Mouse (Mus musculus): Measurements from ENCODE around the gene Rnf41. TPM values are rescaled to one million over a fixed set of nuclear protein-coding genes. Genes with fewer than 3 reads are reported as not detected.
A peak's percentile ranks its signal among the peaks of the same experiment; 100 is the strongest.

The Rnf41 gene
- polyA plus RNA-seq, 1 experiment = 24.1 TPM

DNA sequence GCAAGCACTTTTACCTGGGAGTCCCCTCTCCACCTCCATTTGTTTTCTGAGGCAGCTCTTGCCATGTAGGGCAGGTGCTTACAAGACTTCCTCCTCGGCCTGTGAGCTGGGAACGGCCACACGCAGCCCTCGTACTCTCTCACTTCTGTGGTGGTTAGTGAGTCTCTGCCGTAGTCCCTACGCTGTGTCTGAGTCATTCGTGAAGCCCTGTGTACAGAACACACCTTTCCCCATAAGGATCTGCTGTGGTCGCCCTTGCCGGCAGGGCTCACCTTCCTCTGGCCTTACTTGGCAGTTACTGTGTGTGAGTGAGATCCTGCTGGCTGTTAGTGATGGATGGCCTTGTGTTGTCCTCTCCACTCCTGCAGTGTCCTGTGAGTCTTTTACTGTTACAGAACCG lies 23.2 kb downstream of the Rnf41 start:
- Histone ChIP-seq H3K4me1 (ENCODE audit: control insufficient read depth, insufficient read depth, insufficient read length) (peaks cover 47% of the 10 kb centered on the region), H3K27me3 (ENCODE audit: control insufficient read depth, insufficient read depth, low read length) (no peaks in the 10 kb centered on the region), H3K4me3 (ENCODE audit: extremely low read depth, insufficient read depth, insufficient read length) (peak overlapping the region; percentile 2; the same call in 1 of the 2 replicates), H3K36me3 (ENCODE audit: control insufficient read depth, insufficient read depth, low read length) (peaks cover 23% of the 10 kb centered on the region), H3K27ac (ENCODE audit: insufficient read depth, low read length) (peak overlapping the region; percentile 94)
- DNase-seq (ENCODE audit: low read depth in 1 of 2, low spot score in 2 of 2) = peak in 1 of 2 experiments; percentile 60
- WGBS = 18% methylated on average over 10 of the region's 10 CpGs
- TF ChIP-seq POLR2A (IDR thresholded peaks at IDR 0.05; ENCODE audit: low read depth, low read length) (no peak; the same call in 1 of the 2 replicates), CTCF (IDR thresholded peaks at IDR 0.05; ENCODE audit: extremely low read depth, insufficient read depth, insufficient read length, insufficient replicate concordance) (no peak)

DNA sequence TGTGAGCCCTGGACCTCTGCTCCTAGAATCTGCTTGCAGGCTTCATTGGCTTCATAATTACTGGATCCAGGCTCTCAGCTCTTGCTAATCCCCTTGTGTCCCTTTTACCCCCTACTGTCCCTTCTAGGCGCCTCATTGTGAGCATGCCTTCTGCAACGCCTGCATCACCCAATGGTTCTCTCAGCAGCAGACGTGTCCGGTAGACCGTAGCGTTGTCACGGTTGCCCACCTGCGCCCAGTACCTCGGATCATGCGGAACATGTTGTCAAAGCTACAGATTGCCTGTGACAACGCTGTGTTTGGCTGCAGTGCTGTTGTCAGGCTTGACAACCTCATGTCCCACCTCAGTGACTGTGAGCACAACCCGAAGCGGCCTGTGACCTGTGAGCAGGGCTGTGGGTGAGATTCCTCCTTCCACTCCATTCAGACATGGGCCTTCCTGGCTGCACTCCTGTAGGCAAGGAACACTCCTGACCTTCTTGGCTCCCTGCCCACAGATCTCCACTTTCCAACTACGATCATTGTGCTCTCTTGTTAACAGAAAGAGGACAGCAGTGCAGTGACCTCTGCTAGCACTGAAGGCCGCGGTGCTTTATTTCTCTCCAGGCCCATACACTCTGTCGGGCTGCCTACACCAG lies 23.8 kb downstream of the Rnf41 start:
- WGBS = 49% methylated on average over 17 of the region's 17 CpGs
- H3K36me3 ChIP-seq (ENCODE audit: control insufficient read depth, insufficient read depth, low read length) = peaks cover 18% of the 10 kb centered on the region
- H3K27ac ChIP-seq (ENCODE audit: insufficient read depth, low read length) = peak overlapping the region; percentile 94
- no peak overlapping the region for H3K4me3 ChIP-seq (ENCODE audit: extremely low read depth, insufficient read depth, insufficient read length)
- H3K27me3 ChIP-seq (ENCODE audit: control insufficient read depth, insufficient read depth, low read length) = no peaks in the 10 kb centered on the region
- DNase-seq (ENCODE audit: low read depth in 1 of 2, low spot score in 2 of 2) = peak in 1 of 2 experiments; percentile 43
- TF ChIP-seq CTCF (IDR thresholded peaks at IDR 0.05; ENCODE audit: extremely low read depth, insufficient read depth, insufficient read length, insufficient replicate concordance) (no peak), POLR2A (IDR thresholded peaks at IDR 0.05; ENCODE audit: low read depth, low read length) (no peak; the same call in 1 of the 2 replicates)
- H3K4me1 ChIP-seq (ENCODE audit: control insufficient read depth, insufficient read depth, insufficient read length) = peaks cover 50% of the 10 kb centered on the region

DNA sequence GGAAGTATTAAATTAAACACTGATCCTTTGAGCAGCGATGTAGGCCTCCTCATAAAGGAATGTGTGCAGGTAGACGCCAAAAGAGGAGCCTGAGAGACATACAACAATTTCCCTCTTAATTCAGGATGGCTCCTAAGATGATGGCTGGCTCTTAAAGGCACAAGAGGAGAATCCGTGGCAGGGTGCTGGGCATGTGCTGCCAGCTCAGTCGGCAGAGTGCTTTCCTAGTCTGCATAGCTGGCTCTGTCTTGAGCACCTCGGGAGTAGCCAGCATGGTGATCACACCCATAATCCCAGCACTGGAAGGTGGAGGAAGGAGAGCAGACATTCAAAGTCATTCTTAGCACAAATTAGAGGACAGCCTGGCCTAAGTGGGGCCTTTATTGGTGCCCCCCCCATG lies 24.4 kb downstream of the Rnf41 start:
- no peaks in the 10 kb centered on the region for H3K27me3 ChIP-seq (ENCODE audit: control insufficient read depth, insufficient read depth, low read length)
- DNase-seq (ENCODE audit: low read depth in 1 of 2, low spot score in 2 of 2) = no peak
- peaks cover 50% of the 10 kb centered on the region for H3K4me1 ChIP-seq (ENCODE audit: control insufficient read depth, insufficient read depth, insufficient read length)
- TF ChIP-seq CTCF (IDR thresholded peaks at IDR 0.05; ENCODE audit: extremely low read depth, insufficient read depth, insufficient read length, insufficient replicate concordance) = no peak
- no peak for TF ChIP-seq POLR2A (IDR thresholded peaks at IDR 0.05; ENCODE audit: low read depth, low read length)
- H3K4me3 ChIP-seq (ENCODE audit: extremely low read depth, insufficient read depth, insufficient read length) = no peak overlapping the region
- H3K27ac ChIP-seq (ENCODE audit: insufficient read depth, low read length) = peak overlapping the region; percentile 94
- WGBS = 72% methylated on average over 5 of the region's 5 CpGs
- peaks cover 14% of the 10 kb centered on the region for H3K36me3 ChIP-seq (ENCODE audit: control insufficient read depth, insufficient read depth, low read length)

DNA sequence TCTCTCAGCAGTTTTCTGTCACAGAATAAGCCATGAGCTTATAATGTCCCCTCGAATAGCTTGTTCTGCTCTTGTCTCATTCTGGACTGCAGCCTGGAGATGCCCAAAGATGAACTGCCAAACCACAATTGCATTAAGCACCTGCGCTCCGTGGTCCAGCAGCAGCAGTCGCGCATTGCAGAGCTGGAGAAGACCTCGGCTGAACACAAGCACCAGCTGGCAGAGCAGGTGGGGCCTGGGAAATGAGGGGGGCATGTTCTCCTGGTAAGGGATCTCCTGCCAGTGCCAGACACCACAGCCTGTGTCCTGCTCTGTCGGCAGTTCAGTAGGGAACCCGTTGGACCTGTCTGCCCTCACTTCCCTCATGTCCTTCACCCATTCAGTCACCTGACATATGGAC lies 24.9 kb downstream of the Rnf41 start:
- Histone ChIP-seq H3K4me1 (ENCODE audit: control insufficient read depth, insufficient read depth, insufficient read length) (peaks cover 50% of the 10 kb centered on the region), H3K36me3 (ENCODE audit: control insufficient read depth, insufficient read depth, low read length) (peaks cover 14% of the 10 kb centered on the region), H3K4me3 (ENCODE audit: extremely low read depth, insufficient read depth, insufficient read length) (no peak overlapping the region), H3K27ac (ENCODE audit: insufficient read depth, low read length) (peak overlapping the region; percentile 63), H3K27me3 (ENCODE audit: control insufficient read depth, insufficient read depth, low read length) (no peaks in the 10 kb centered on the region)
- no peak for DNase-seq (ENCODE audit: low read depth in 1 of 2, low spot score in 2 of 2)
- no peak for TF ChIP-seq CTCF (IDR thresholded peaks at IDR 0.05; ENCODE audit: extremely low read depth, insufficient read depth, insufficient read length, insufficient replicate concordance)
- WGBS = 38% methylated on average over 8 of the region's 8 CpGs

DNA sequence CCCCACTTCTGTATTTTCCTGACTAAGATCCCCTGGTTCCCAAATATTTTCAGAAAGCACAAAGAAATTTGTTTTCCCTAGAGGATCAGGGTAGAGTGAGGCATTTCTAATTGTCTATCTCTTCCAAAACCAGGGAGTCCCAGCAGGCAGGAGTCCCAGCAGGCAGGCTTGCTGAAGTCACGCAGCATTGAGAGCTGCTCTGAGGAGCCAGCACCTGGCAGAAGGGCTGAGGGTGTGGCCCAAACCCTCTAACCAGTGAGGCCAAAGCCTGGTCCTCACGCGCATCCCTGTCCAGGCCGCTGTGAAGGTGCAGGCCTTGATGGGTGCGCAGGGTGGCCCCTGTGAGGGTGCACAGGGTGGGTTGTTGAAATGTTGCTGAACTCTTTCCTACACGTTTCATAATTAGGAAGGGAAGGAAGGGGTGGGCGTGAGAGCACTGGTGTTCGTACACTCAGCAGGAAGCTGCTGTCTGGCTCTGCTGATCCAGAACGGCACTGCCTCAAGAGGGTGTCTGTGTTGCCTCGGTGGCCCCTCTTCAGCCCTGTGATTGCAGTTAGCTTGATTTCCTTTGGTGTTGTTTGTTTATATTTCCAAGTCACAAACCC lies 27.3 kb downstream of the Rnf41 start:
- 26% methylated on average over 10 of the region's 10 CpGs for WGBS
- TF ChIP-seq POLR2A (IDR thresholded peaks at IDR 0.05; ENCODE audit: low read depth, low read length) = no peak
- Histone ChIP-seq H3K36me3 (ENCODE audit: control insufficient read depth, insufficient read depth, low read length) (peaks cover 14% of the 10 kb centered on the region), H3K27ac (ENCODE audit: insufficient read depth, low read length) (peak overlapping the region; percentile 99), H3K4me1 (ENCODE audit: control insufficient read depth, insufficient read depth, insufficient read length) (peaks cover 46% of the 10 kb centered on the region), H3K27me3 (ENCODE audit: control insufficient read depth, insufficient read depth, low read length) (no peaks in the 10 kb centered on the region), H3K4me3 (ENCODE audit: extremely low read depth, insufficient read depth, insufficient read length) (no peak overlapping the region)
- peak; percentile 76 to 81 for DNase-seq (ENCODE audit: low read depth in 1 of 2, low spot score in 2 of 2)

DNA sequence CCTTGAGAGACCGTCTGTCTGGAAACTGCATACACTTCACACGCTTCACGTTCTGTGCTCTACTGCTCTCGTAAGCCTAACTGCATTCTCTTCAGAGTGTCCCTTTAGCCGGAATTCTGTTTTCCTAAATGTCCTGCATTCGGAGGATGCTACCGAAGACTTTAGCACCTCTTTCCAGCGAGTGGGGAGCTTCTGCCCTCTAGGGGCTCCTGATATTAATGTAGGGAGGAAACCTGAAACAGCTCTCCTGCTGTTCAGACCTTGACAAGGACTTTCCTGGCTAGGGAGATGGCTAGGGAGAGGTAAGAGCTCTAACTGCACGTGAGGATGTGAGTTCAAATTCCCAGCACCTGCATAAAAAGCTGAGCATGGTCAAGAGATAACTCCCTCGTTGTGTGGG lies 28.9 kb downstream of the Rnf41 start:
- TF ChIP-seq POLR2A (IDR thresholded peaks at IDR 0.05; ENCODE audit: low read depth, low read length) = no peak
- peak; percentile 56; the same call in 1 of the 2 replicates for TF ChIP-seq CTCF (IDR thresholded peaks at IDR 0.05; ENCODE audit: extremely low read depth, insufficient read depth, insufficient read length, insufficient replicate concordance)
- peak in 1 of 2 experiments; percentile 42 for DNase-seq (ENCODE audit: low read depth in 1 of 2, low spot score in 2 of 2)
- 60% methylated on average over 10 of the region's 10 CpGs for WGBS
- Histone ChIP-seq H3K4me1 (ENCODE audit: control insufficient read depth, insufficient read depth, insufficient read length) (peaks cover 36% of the 10 kb centered on the region), H3K36me3 (ENCODE audit: control insufficient read depth, insufficient read depth, low read length) (peaks cover 14% of the 10 kb centered on the region), H3K27me3 (ENCODE audit: control insufficient read depth, insufficient read depth, low read length) (no peaks in the 10 kb centered on the region), H3K4me3 (ENCODE audit: extremely low read depth, insufficient read depth, insufficient read length) (no peak overlapping the region), H3K27ac (ENCODE audit: insufficient read depth, low read length) (peak overlapping the region; percentile 99)

Data from spleen, adult 2 months (tissue).